Mouse (Mus musculus): ENCODE data around the gene Pip5k1c. TPM values are rescaled to one million over a fixed set of nuclear protein-coding genes. Genes with fewer than 3 reads are reported as not detected.

Pip5k1c gene
- polyA plus RNA-seq, 1 experiment from 2014 or later, result 33.7 TPM

Small RNAs within 50 kb of the gene (microRNA-seq; reads per million reads assigned to microRNA genes)
- 8.4 reads per million, percentile 20 among the genes with 10 or more reads in this experiment for gene Mir3057

Other genes starting within 250 kb of the Pip5k1c start
- 133 and 136 TPM in 2 replicates for gene Sgta, start 232.8 kb upstream of the Pip5k1c start, polyA plus RNA-seq (2014; fragmentation: Nextera tagmentation; extraction: Ambion mirVana)
- gene Thop1, start 222.9 kb upstream of the Pip5k1c start, polyA plus RNA-seq (2014; fragmentation: Nextera tagmentation; extraction: Ambion mirVana), result 18.0 and 20.8 TPM in 2 replicates
- 0.27 and 0.46 TPM in 2 replicates for gene Creb3l3, start 194.1 kb upstream of the Pip5k1c start, polyA plus RNA-seq (2014; fragmentation: Nextera tagmentation; extraction: Ambion mirVana)
- 147 and 159 TPM in 2 replicates for gene Map2k2, start 187.0 kb upstream of the Pip5k1c start, polyA plus RNA-seq (2014; fragmentation: Nextera tagmentation; extraction: Ambion mirVana)
- gene Zbtb7a, start 157.7 kb upstream of the Pip5k1c start, polyA plus RNA-seq (2014; fragmentation: Nextera tagmentation; extraction: Ambion mirVana), result 16.8 and 18.8 TPM in 2 replicates
- gene Pias4, start 125.0 kb upstream of the Pip5k1c start, polyA plus RNA-seq (2014; fragmentation: Nextera tagmentation; extraction: Ambion mirVana), result 33.5 and 34.0 TPM in 2 replicates
- gene Eef2, start 116.3 kb upstream of the Pip5k1c start, polyA plus RNA-seq (2014; fragmentation: Nextera tagmentation; extraction: Ambion mirVana), result 331 and 337 TPM in 2 replicates
- gene Dapk3, start 110.0 kb upstream of the Pip5k1c start, polyA plus RNA-seq (2014; fragmentation: Nextera tagmentation; extraction: Ambion mirVana), result 41.5 and 51.0 TPM in 2 replicates
- gene 4930442H23Rik, start 109.1 kb upstream of the Pip5k1c start, polyA plus RNA-seq (2014; fragmentation: Nextera tagmentation; extraction: Ambion mirVana), result not detected in 2 replicates
- 7.4 and 8.3 TPM in 2 replicates for gene Nmrk2, start 90.9 kb upstream of the Pip5k1c start, polyA plus RNA-seq (2014; fragmentation: Nextera tagmentation; extraction: Ambion mirVana)
- gene Atcay, start 62.1 kb upstream of the Pip5k1c start, polyA plus RNA-seq (2014; fragmentation: Nextera tagmentation; extraction: Ambion mirVana), result 0.74 and 0.80 TPM in 2 replicates
- gene Zfr2, start 59.8 kb upstream of the Pip5k1c start, polyA plus RNA-seq (2014; fragmentation: Nextera tagmentation; extraction: Ambion mirVana), result 5.0 and 7.3 TPM in 2 replicates
- 0.91 and 1.3 TPM in 2 replicates for gene Matk, start 40.0 kb upstream of the Pip5k1c start, polyA plus RNA-seq (2014; fragmentation: Nextera tagmentation; extraction: Ambion mirVana)
- 274 and 298 TPM in 2 replicates for gene Mrpl54, start 26.0 kb upstream of the Pip5k1c start, polyA plus RNA-seq (2014; fragmentation: Nextera tagmentation; extraction: Ambion mirVana)
- gene Apba3, start 26.0 kb upstream of the Pip5k1c start, polyA plus RNA-seq (2014; fragmentation: Nextera tagmentation; extraction: Ambion mirVana), result 38.8 and 39.8 TPM in 2 replicates
- 1.8 and 2.2 TPM in 2 replicates for gene Tjp3, start 1.4 kb upstream of the Pip5k1c start, polyA plus RNA-seq (2014; fragmentation: Nextera tagmentation; extraction: Ambion mirVana)
- gene Cactin, start 28.1 kb downstream of the Pip5k1c start, polyA plus RNA-seq (2014; fragmentation: Nextera tagmentation; extraction: Ambion mirVana), result 16.6 and 16.9 TPM in 2 replicates
- 9.5 and 11.3 TPM in 2 replicates for gene Tbxa2r, start 35.8 kb downstream of the Pip5k1c start, polyA plus RNA-seq (2014; fragmentation: Nextera tagmentation; extraction: Ambion mirVana)
- 0.11 TPM in 1 of 2 replicates, not detected in the other for gene Gipc3, start 50.3 kb downstream of the Pip5k1c start, polyA plus RNA-seq (2014; fragmentation: Nextera tagmentation; extraction: Ambion mirVana)
- gene Hmg20b, start 57.5 kb downstream of the Pip5k1c start, polyA plus RNA-seq (2014; fragmentation: Nextera tagmentation; extraction: Ambion mirVana), result 94.2 and 97.0 TPM in 2 replicates
- gene Mfsd12, start 64.5 kb downstream of the Pip5k1c start, polyA plus RNA-seq (2014; fragmentation: Nextera tagmentation; extraction: Ambion mirVana), result 3.7 and 6.5 TPM in 2 replicates
- gene 4930404N11Rik, start 72.9 kb downstream of the Pip5k1c start, polyA plus RNA-seq (2014; fragmentation: Nextera tagmentation; extraction: Ambion mirVana), result 0.28 and 0.38 TPM in 2 replicates
- 64.6 and 67.0 TPM in 2 replicates for gene Fzr1, start 85.6 kb downstream of the Pip5k1c start, polyA plus RNA-seq (2014; fragmentation: Nextera tagmentation; extraction: Ambion mirVana)
- gene Dohh, start 91.5 kb downstream of the Pip5k1c start, polyA plus RNA-seq (2014; fragmentation: Nextera tagmentation; extraction: Ambion mirVana), result 52.6 and 53.5 TPM in 2 replicates
- gene Gm48551, start 91.5 kb downstream of the Pip5k1c start, polyA plus RNA-seq (2014; fragmentation: Nextera tagmentation; extraction: Ambion mirVana), result 1.7 and 2.0 TPM in 2 replicates
- 1.0 TPM in 2 replicates for gene Gm48552, start 96.0 kb downstream of the Pip5k1c start, polyA plus RNA-seq (2014; fragmentation: Nextera tagmentation; extraction: Ambion mirVana)
- gene Smim24, start 100.1 kb downstream of the Pip5k1c start, polyA plus RNA-seq (2014; fragmentation: Nextera tagmentation; extraction: Ambion mirVana), result 3.8 and 4.7 TPM in 2 replicates
- gene Nfic, start 162.7 kb downstream of the Pip5k1c start, polyA plus RNA-seq (2014; fragmentation: Nextera tagmentation; extraction: Ambion mirVana), result 45.0 and 47.0 TPM in 2 replicates
- 0.19 TPM in 1 of 2 replicates, not detected in the other for gene Celf5, start 189.7 kb downstream of the Pip5k1c start, polyA plus RNA-seq (2014; fragmentation: Nextera tagmentation; extraction: Ambion mirVana)
- gene Ncln, start 203.4 kb downstream of the Pip5k1c start, polyA plus RNA-seq (2014; fragmentation: Nextera tagmentation; extraction: Ambion mirVana), result 40.7 and 44.6 TPM in 2 replicates
- gene S1pr4, start 207.2 kb downstream of the Pip5k1c start, polyA plus RNA-seq (2014; fragmentation: Nextera tagmentation; extraction: Ambion mirVana), result 0.24 and 0.35 TPM in 2 replicates
- 0.74 and 0.89 TPM in 2 replicates for gene Gna15, start 231.3 kb downstream of the Pip5k1c start, polyA plus RNA-seq (2014; fragmentation: Nextera tagmentation; extraction: Ambion mirVana)

Data from heart, embryonic 14.5 days (tissue).